Mouse (Mus musculus) forebrain, embryonic 13.5 days (tissue): ENCODE data around the gene Nt5dc2. TPM values are rescaled to one million over a fixed set of nuclear protein-coding genes. Genes with fewer than 3 reads are reported as not detected.

ENCODE experiments used
- ATAC-seq: fragments of 200-750 bp; cut with Nextera tagmentation; 2 replicates; pipeline ENCODE4 v1.8.0; 2017
- H3K27ac ChIP-seq: fragments of 300-500 bp; sonication (generic); 2 replicates; pipeline ENCODE4 v1.5.1; 2015; ENCODE audit warnings: inconsistent platforms, mild to moderate bottlenecking, moderate library complexity
- H3K27me3 ChIP-seq: fragments of 300-500 bp; sonication (generic); 2 replicates; pipeline ENCODE4 v1.6.1; 2015; ENCODE audit warnings: mild to moderate bottlenecking, inconsistent platforms
- H3K36me3 ChIP-seq: fragments of 300-500 bp; sonication (generic); 2 replicates; pipeline ENCODE4 v1.6.1; 2015; ENCODE audit warnings: mild to moderate bottlenecking, inconsistent platforms; ENCODE audit not compliant: poor library complexity, severe bottlenecking
- H3K4me1 ChIP-seq: fragments of 300-500 bp; sonication (generic); 2 replicates; pipeline ENCODE4 v1.6.1; 2015; ENCODE audit warnings: inconsistent platforms
- H3K4me2 ChIP-seq: fragments of 300-500 bp; sonication (generic); 2 replicates; pipeline ENCODE4 v1.6.1; 2015; ENCODE audit warnings: inconsistent platforms, mild to moderate bottlenecking, moderate library complexity
- H3K4me3 ChIP-seq: fragments of 300-500 bp; sonication (generic); 2 replicates; pipeline ENCODE4 v1.5.1; 2015; ENCODE audit warnings: mild to moderate bottlenecking, inconsistent platforms
- H3K9ac ChIP-seq: fragments of 300-500 bp; sonication (generic); 2 replicates; pipeline ENCODE4 v1.6.1; 2015; ENCODE audit warnings: mild to moderate bottlenecking, inconsistent platforms
- H3K9me3 ChIP-seq: fragments of 300-500 bp; sonication (generic); replicated peaks from 2 replicates; pipeline ENCODE4 v1.6.1; 2016; ENCODE audit warnings: inconsistent platforms
- WGBS: fragments of 180-500 bp; shearing (Covaris S2); methylation state at CpG from one replicate; pipeline ENCODE4 v1.1.7; 2015; 5-methylcytosine and 5-hydroxymethylcytosine counted together
- polyA plus RNA-seq: library from polyadenylated mRNA; unstranded; fragments of >200 nt; fragmentation: Nextera tagmentation; extraction: Ambion mirVana; gene quantifications from 2 replicates; pipeline ENCODE4 v1.2.1, GENCODE M21; 2015

The Nt5dc2 gene
- polyA plus RNA-seq, 1 experiment from 2014 or later = 306 TPM

- Histone ChIP-seq H3K9me3 (no peaks in the 10 kb centered on the region), H3K27ac (no peak overlapping the region), H3K36me3 (no peaks in the 10 kb centered on the region), H3K4me1 (0 out of 2 replicates have a peak, but pooled peaks cover 3% of the 10 kb centered on the region), H3K9ac (no peak overlapping the region), H3K27me3 (no peaks in the 10 kb centered on the region), H3K4me3 (no peak overlapping the region), H3K4me2 (no peak overlapping the region)
- ATAC-seq = no peak
- 73% methylated on average over 10 of the region's 10 CpGs for WGBS
Observed at GRCm38 (mm10) chr14:31161638-31162037, 30.8 kb downstream of the Nt5dc2 start.

GRCm38 (mm10) chr14:31164067-31164466 lies 33.2 kb downstream of the Nt5dc2 start:
- H3K4me3 ChIP-seq = no peak overlapping the region
- no peaks in the 10 kb centered on the region for H3K27me3 ChIP-seq
- no peak overlapping the region for H3K27ac ChIP-seq
- no peaks in the 10 kb centered on the region for H3K36me3 ChIP-seq
- H3K4me1 ChIP-seq = 0 out of 2 replicates have a peak, but pooled peaks cover 3% of the 10 kb centered on the region
- H3K4me2 ChIP-seq = no peak overlapping the region
- 80% methylated on average over 8 of the region's 8 CpGs for WGBS
- ATAC-seq = 0 out of 2 replicates have a peak, but pooled peaks have one; percentile 43
- H3K9me3 ChIP-seq = no peaks in the 10 kb centered on the region
- H3K9ac ChIP-seq = no peak overlapping the region; the same call in 1 of the 2 replicates

- no peak overlapping the region for H3K27ac ChIP-seq
- no peak overlapping the region for H3K9ac ChIP-seq
- no peak overlapping the region for H3K4me3 ChIP-seq
- no peak for ATAC-seq
- 71% methylated on average over 2 of the region's 2 CpGs for WGBS
- peaks cover 5% of the 10 kb centered on the region for H3K36me3 ChIP-seq
- no peak overlapping the region for H3K4me2 ChIP-seq
- H3K4me1 ChIP-seq = 0 out of 2 replicates have a peak, but pooled peaks cover 3% of the 10 kb centered on the region
- H3K27me3 ChIP-seq = no peaks in the 10 kb centered on the region
- H3K9me3 ChIP-seq = no peaks in the 10 kb centered on the region
Observed at GRCm38 (mm10) chr14:31165010-31165409, 34.2 kb downstream of the Nt5dc2 start.

GRCm38 (mm10) chr14:31165458-31165857 lies 34.6 kb downstream of the Nt5dc2 start:
- WGBS = 59% methylated on average over 7 of the region's 7 CpGs
- H3K9ac ChIP-seq = no peak overlapping the region
- peaks cover 9% of the 10 kb centered on the region for H3K36me3 ChIP-seq
- no peak for ATAC-seq
- no peak overlapping the region for H3K27ac ChIP-seq
- no peak overlapping the region for H3K4me2 ChIP-seq
- H3K4me1 ChIP-seq = 0 out of 2 replicates have a peak, but pooled peaks cover 3% of the 10 kb centered on the region
- no peak overlapping the region for H3K4me3 ChIP-seq
- no peaks in the 10 kb centered on the region for H3K27me3 ChIP-seq
- no peaks in the 10 kb centered on the region for H3K9me3 ChIP-seq

- no peak for ATAC-seq
- H3K36me3 ChIP-seq = peaks cover 16% of the 10 kb centered on the region
- H3K4me3 ChIP-seq = no peak overlapping the region
- WGBS = 80% methylated on average over 10 of the region's 10 CpGs
- H3K9ac ChIP-seq = no peak overlapping the region
- peaks cover 6% of the 10 kb centered on the region; the same call in 1 of the 2 replicates for H3K4me1 ChIP-seq
- H3K27me3 ChIP-seq = no peaks in the 10 kb centered on the region
- no peak overlapping the region for H3K4me2 ChIP-seq
- no peak overlapping the region for H3K27ac ChIP-seq
- no peaks in the 10 kb centered on the region for H3K9me3 ChIP-seq
Observed at GRCm38 (mm10) chr14:31165991-31166630, 35.3 kb downstream of the Nt5dc2 start.

GRCm38 (mm10) chr14:31166827-31167226 lies 36.0 kb downstream of the Nt5dc2 start:
- peaks cover 23% of the 10 kb centered on the region for H3K36me3 ChIP-seq
- H3K4me2 ChIP-seq = no peak overlapping the region
- 60% methylated on average over 9 of the region's 9 CpGs for WGBS
- no peaks in the 10 kb centered on the region for H3K27me3 ChIP-seq
- H3K4me1 ChIP-seq = peaks cover 7% of the 10 kb centered on the region; the same call in 1 of the 2 replicates
- H3K9ac ChIP-seq = peak overlapping the region; percentile 19; the same call in 1 of the 2 replicates
- no peak for ATAC-seq
- H3K4me3 ChIP-seq = no peak overlapping the region
- H3K9me3 ChIP-seq = no peaks in the 10 kb centered on the region
- H3K27ac ChIP-seq = no peak overlapping the region

- Histone ChIP-seq H3K9ac (no peak within 1 kb of the TSS), H3K9me3 (no peaks in the 10 kb centered on the region), H3K36me3 (peaks cover 39% of the 10 kb centered on the region), H3K27ac (peak within 1 kb of the TSS; percentile 31; the same call in 1 of the 2 replicates), H3K4me1 (peaks cover 7% of the 10 kb centered on the region; the same call in 1 of the 2 replicates), H3K4me3 (no peak within 1 kb of the TSS), H3K27me3 (no peaks in the 10 kb centered on the region), H3K4me2 (no peak within 1 kb of the TSS)
- ATAC-seq = no peak
- 67% methylated on average over 10 of the region's 10 CpGs for WGBS
Observed at GRCm38 (mm10) chr14:31168425-31168824, 37.6 kb downstream of the Nt5dc2 start, which contains the start of gene Stab1. TSS of gene Stab1 (minus strand) at chr14:31168641.

- peaks cover 50% of the 10 kb centered on the region for H3K36me3 ChIP-seq
- ATAC-seq = no peak
- WGBS = 85% methylated on average over 6 of the region's 6 CpGs
Observed at GRCm38 (mm10) chr14:31169508-31169907, 38.7 kb downstream of the Nt5dc2 start.

GRCm38 (mm10) chr14:31170963-31171362 lies 40.1 kb downstream of the Nt5dc2 start:
- Histone ChIP-seq H3K9me3 (no peaks in the 10 kb centered on the region), H3K4me2 (no peak overlapping the region), H3K4me3 (no peak overlapping the region), H3K9ac (no peak overlapping the region), H3K36me3 (peaks cover 64% of the 10 kb centered on the region), H3K4me1 (peaks cover 3% of the 10 kb centered on the region; the same call in 1 of the 2 replicates), H3K27ac (0 out of 2 replicates have a peak overlapping the region, but pooled peaks have one; percentile 45), H3K27me3 (no peaks in the 10 kb centered on the region)
- 90% methylated on average over 13 of the region's 13 CpGs for WGBS
- no peak for ATAC-seq

More at GRCm38 (mm10) chr14:31169508-31169907, 38.7 kb downstream of the Nt5dc2 start:
- Histone ChIP-seq H3K27me3 (no peaks in the 10 kb centered on the region), H3K4me2 (no peak overlapping the region), H3K27ac (no peak overlapping the region), H3K4me3 (no peak overlapping the region), H3K4me1 (peaks cover 7% of the 10 kb centered on the region; the same call in 1 of the 2 replicates), H3K9ac (no peak overlapping the region), H3K9me3 (no peaks in the 10 kb centered on the region)

- H3K4me1 ChIP-seq = peaks cover 3% of the 10 kb centered on the region; the same call in 1 of the 2 replicates
- H3K9ac ChIP-seq = no peak overlapping the region
- no peak overlapping the region for H3K27ac ChIP-seq
- H3K9me3 ChIP-seq = no peaks in the 10 kb centered on the region
- ATAC-seq = no peak
- H3K4me3 ChIP-seq = no peak overlapping the region
- no peaks in the 10 kb centered on the region for H3K27me3 ChIP-seq
- 78% methylated on average over 11 of the region's 11 CpGs for WGBS
- peaks cover 68% of the 10 kb centered on the region for H3K36me3 ChIP-seq
- H3K4me2 ChIP-seq = no peak overlapping the region
Observed at GRCm38 (mm10) chr14:31171386-31171785, 40.5 kb downstream of the Nt5dc2 start.

GRCm38 (mm10) chr14:31171821-31172220 lies 41.0 kb downstream of the Nt5dc2 start:
- Histone ChIP-seq H3K4me2 (no peak overlapping the region), H3K27me3 (no peaks in the 10 kb centered on the region), H3K9ac (no peak overlapping the region), H3K27ac (no peak overlapping the region), H3K4me3 (no peak overlapping the region), H3K4me1 (peaks cover 3% of the 10 kb centered on the region; the same call in 1 of the 2 replicates), H3K36me3 (peaks cover 73% of the 10 kb centered on the region), H3K9me3 (no peaks in the 10 kb centered on the region)
- no peak for ATAC-seq
- WGBS = 96% methylated on average over 15 of the region's 15 CpGs

- Histone ChIP-seq H3K27ac (no peak overlapping the region), H3K36me3 (peaks cover 84% of the 10 kb centered on the region)
Observed at GRCm38 (mm10) chr14:31172781-31173455, 42.1 kb downstream of the Nt5dc2 start.

More at GRCm38 (mm10) chr14:31172781-31173455, 42.1 kb downstream of the Nt5dc2 start:
- no peaks in the 10 kb centered on the region for H3K27me3 ChIP-seq
- H3K4me1 ChIP-seq = peaks cover 3% of the 10 kb centered on the region; the same call in 1 of the 2 replicates
- no peak overlapping the region for H3K4me3 ChIP-seq
- no peaks in the 10 kb centered on the region for H3K9me3 ChIP-seq
- 90% methylated on average over 18 of the region's 18 CpGs for WGBS
- H3K4me2 ChIP-seq = no peak overlapping the region
- ATAC-seq = no peak
- no peak overlapping the region for H3K9ac ChIP-seq
